Comparison of ENCODE assay signal across 23 mouse cellular contexts in the genomic region with DNA sequence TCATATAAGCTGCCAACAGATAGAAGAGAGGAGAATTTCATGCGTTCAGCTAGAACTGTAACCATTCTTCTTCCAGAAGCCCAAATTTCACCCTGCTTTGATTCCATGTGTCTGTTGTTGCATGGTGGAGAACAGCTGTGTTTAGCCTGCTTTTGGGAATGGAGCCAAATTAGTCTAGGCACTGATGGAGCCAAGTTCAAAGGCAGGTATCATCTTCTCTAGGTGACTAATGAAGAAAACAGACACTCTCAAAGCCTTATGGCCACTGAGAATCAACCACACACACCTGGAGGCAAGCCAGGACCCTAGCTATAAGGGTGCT.
DNase-seq lines count a peak whose midpoint lies in the region; ATAC-seq and TF ChIP-seq lines count a peak whose summit lies in the region.
"Had no signal": no experiment of that assay in that cellular context is flagged by ENCODE, and none has a peak within 500 bp of the region (broad histone marks: within the 10 kb centered on the region; RNA-seq: fewer than 3 reads in every experiment).

No protein-coding gene starts in this region.

- H3K4me2 ChIP-seq in CH12.LX (ENCODE audit: insufficient read depth, low read depth, poor library complexity, severe bottlenecking), result peak overlapping the region; percentile 29; the same call in 1 of the 2 replicates
- H3K4me2 ChIP-seq: embryonic facial prominence, embryonic 15.5 days; forebrain, embryonic 15.5 days; limb, embryonic 12.5 days; liver, embryonic 15.5 days; lung, embryonic 15.5 days; midbrain, embryonic 13.5 days; neural tube, embryonic 13.5 days had no signal

- H3K27ac ChIP-seq in CH12.LX (ENCODE audit: insufficient read depth, low read depth), result peak overlapping the region; percentile 43; the same call in 1 of the 2 replicates
- H3K27ac ChIP-seq: embryonic facial prominence, embryonic 15.5 days; forebrain, embryonic 15.5 days; limb, embryonic 12.5 days; liver, embryonic 15.5 days; lung, embryonic 15.5 days; macrophage; midbrain, embryonic 13.5 days; neural tube, embryonic 13.5 days had no signal

- no peak for TF ChIP-seq RAD21 in CH12.LX (IDR thresholded peaks at IDR 0.05; ENCODE audit: low read depth, low read length)

- no peak overlapping the region for H3K4me3 ChIP-seq in CH12.LX (replicated peaks in 1 of 3; ENCODE audit: low read depth in 2 of 3, low read length in 2 of 3, poor library complexity in 1 of 3)
- H3K4me3 ChIP-seq: embryonic facial prominence, embryonic 15.5 days; forebrain, embryonic 15.5 days; limb, embryonic 12.5 days; liver, embryonic 15.5 days; lung, embryonic 15.5 days; midbrain, embryonic 13.5 days; neural tube, embryonic 13.5 days had no signal

- no peaks in the 10 kb centered on the region for H3K9me3 ChIP-seq in CH12.LX (replicated peaks; ENCODE audit: low read length)
- H3K9me3 ChIP-seq: embryonic facial prominence, embryonic 15.5 days; forebrain, embryonic 15.5 days; limb, embryonic 12.5 days; liver, embryonic 15.5 days; lung, embryonic 15.5 days; midbrain, embryonic 13.5 days; neural tube, embryonic 13.5 days had no signal

- no peak for TF ChIP-seq CTCF in CH12.LX (conservative IDR thresholded peaks at IDR 0.05 in 1 of 2, IDR thresholded peaks at IDR 0.05 in 1 of 2; ENCODE audit: low read depth in 2 of 2, low read length in 2 of 2)
- no peak for TF ChIP-seq CTCF in brain, embryonic 14.5 days (IDR thresholded peaks at IDR 0.05; ENCODE audit: borderline replicate concordance, extremely low read depth, insufficient read depth, insufficient read length)

- H3K36me3 ChIP-seq in CH12.LX (replicated peaks in 1 of 2; ENCODE audit: control insufficient read depth in 1 of 2, insufficient read depth in 1 of 2, low read length in 1 of 2), result no peaks in the 10 kb centered on the region
- H3K36me3 ChIP-seq: embryonic facial prominence, embryonic 15.5 days; forebrain, embryonic 15.5 days; limb, embryonic 12.5 days; liver, embryonic 15.5 days; lung, embryonic 15.5 days; midbrain, embryonic 13.5 days; neural tube, embryonic 13.5 days had no signal

- peak overlapping the region; percentile 3; the same call in 1 of the 2 replicates for H3K9ac ChIP-seq in CH12.LX (ENCODE audit: insufficient read depth, low read depth)
- H3K9ac ChIP-seq: embryonic facial prominence, embryonic 15.5 days; forebrain, embryonic 15.5 days; limb, embryonic 12.5 days; liver, embryonic 15.5 days; lung, embryonic 15.5 days; midbrain, embryonic 13.5 days; neural tube, embryonic 13.5 days had no signal

- H3K79me2 ChIP-seq in CH12.LX (replicated peaks; ENCODE audit: control insufficient read depth, extremely low read depth, insufficient read depth, poor library complexity, severe bottlenecking), result no peaks in the 10 kb centered on the region

- no peaks in the 10 kb centered on the region for H3K27me3 ChIP-seq in CH12.LX (replicated peaks)
- H3K27me3 ChIP-seq: embryonic facial prominence, embryonic 15.5 days; forebrain, embryonic 15.5 days; limb, embryonic 12.5 days; liver, embryonic 15.5 days; lung, embryonic 15.5 days; midbrain, embryonic 13.5 days; neural tube, embryonic 13.5 days had no signal

- peaks cover 11 to 23% of the 10 kb centered on the region in 2 experiments for H3K4me1 ChIP-seq in CH12.LX (ENCODE audit: control insufficient read depth in 1 of 2, insufficient read depth in 2 of 2)
- H3K4me1 ChIP-seq: embryonic facial prominence, embryonic 15.5 days; forebrain, embryonic 15.5 days; liver, embryonic 15.5 days; midbrain, embryonic 13.5 days had no signal

- TF ChIP-seq EP300 in CH12.LX (IDR thresholded peaks at IDR 0.05; ENCODE audit: low read length), result no peak

- peak; percentile 55; the same call in 1 of the 2 replicates for ATAC-seq in frontal cortex, adult (ENCODE audit: low TSS enrichment)
- ATAC-seq: forebrain, embryonic 15.5 days; hindbrain, embryonic 16.5 days; midbrain, embryonic 13.5 days had no signal

- DNase-seq in frontal cortex, postnatal 14 days (ENCODE audit: low spot score in 2 of 2), result no peak
- peak; percentile 2 to 8 for DNase-seq in left cerebral cortex, postnatal 25 days (ENCODE audit: low spot score in 2 of 2)
- DNase-seq in left cerebral cortex, postnatal 14 days (ENCODE audit: low spot score in 2 of 2), result no peak
- DNase-seq in CH12.LX (ENCODE audit: extremely low read depth), result no peak
- DNase-seq in brain, embryonic 14.5 days (ENCODE audit: low read depth), result peak; percentile 34
- no peak for DNase-seq in gastrocnemius, adult 18-20 months (ENCODE audit: low spot score)
- DNase-seq: cerebellum, adult 9-10 months; gastrocnemius, postnatal 10 days; heart, postnatal 14 days; kidney, postnatal 14 days; right cerebral cortex, postnatal 14 days; thymus, adult 18-20 months; thymus, postnatal 25 days had no signal

- TF ChIP-seq POLR2A in CH12.LX (IDR thresholded peaks at IDR 0.05; ENCODE audit: low read depth, low read length), result no peak
- TF ChIP-seq POLR2A in brain, embryonic 14.5 days (IDR thresholded peaks at IDR 0.05; ENCODE audit: borderline replicate concordance, extremely low read depth, insufficient read depth, insufficient read length, poor library complexity, severe bottlenecking), result no peak

- dilution Hi-C loops in CH12.LX (cut with MboI; ENCODE audit: extremely low pct_ligation_motif_present, extremely low pct_unique_long_range_greater_than_20kb, low sequenced_read_pairs), result no loop called here

- intact Hi-C loops in left cerebral cortex, postnatal 25 days (cut with DNase I), result no loop called here
- intact Hi-C loops in left cerebral cortex, postnatal 14 days (cut with DNase I), result no loop called here

- in situ Hi-C loops in CH12.LX (cut with MboI; ENCODE audit: low pct_ligation_motif_present, low pct_unique_long_range_greater_than_20kb, low sequenced_read_pairs), result no loop called here

TF ChIP-seq in CH12.LX, 34 proteins besides CTCF, POLR2A, EP300 and RAD21:
- TF ChIP-seq ZNF384 (IDR thresholded peaks at IDR 0.05; ENCODE audit: low read depth, low read length) (no peak), JUND (conservative IDR thresholded peaks at IDR 0.05; ENCODE audit: low read depth, low read length) (no peak), BHLHE40 (IDR thresholded peaks at IDR 0.05; ENCODE audit: low read depth, low read length) (0 out of 2 replicates have a peak, but pooled peaks have one; percentile 11), CHD1 (IDR thresholded peaks at IDR 0.05; ENCODE audit: low read depth, low read length) (0 out of 2 replicates have a peak, but pooled peaks have one; percentile 53), TBP (conservative IDR thresholded peaks at IDR 0.05; ENCODE audit: low read depth, low read length) (no peak), MAFK (IDR thresholded peaks at IDR 0.05; ENCODE audit: insufficient replicate concordance, low read length) (peak; percentile 54; the same call in 1 of the 2 replicates), SIN3A (IDR thresholded peaks at IDR 0.05; ENCODE audit: low read length) (0 out of 2 replicates have a peak, but pooled peaks have one; percentile 18)
TF ChIP-seq in CH12.LX: peak in this region for 4.

Comparison
In these comparisons a context has a peak if more than half of its experiments do, and no peak if none do; other contexts are left out.
1. DNase-seq: peak in left cerebral cortex, postnatal 25 days (2 of 2) and brain, embryonic 14.5 days (single experiment); none in frontal cortex, postnatal 14 days (0 of 2), left cerebral cortex, postnatal 14 days (0 of 2), CH12.LX (single experiment) and gastrocnemius, adult 18-20 months (single experiment).